Mouse (Mus musculus) splenic B cell, adult 2 months (primary cell): ENCODE data around the gene Dcst1.

ENCODE experiments used
- DNase-seq: peaks from one replicate; pipeline ENCODE4 v3.0.0-alpha.2; 2011; ENCODE audit warnings: low read depth, low spot score
- H3K27me3 ChIP-seq: 2 replicates; pipeline ENCODE4 v1.6.1; 2012; ENCODE audit warnings: mild to moderate bottlenecking, low read length, moderate library complexity, mixed read lengths; ENCODE audit not compliant: control insufficient read depth, poor library complexity, insufficient read depth, severe bottlenecking
- H3K36me3 ChIP-seq: 2 replicates; pipeline ENCODE4 v1.6.1; 2012; ENCODE audit warnings: mild to moderate bottlenecking, low read length, moderate library complexity, mixed read lengths; ENCODE audit not compliant: control insufficient read depth, poor library complexity, insufficient read depth, severe bottlenecking

The Dcst1 gene

GRCm38 (mm10) chr3:89337721-89338578 is 27.1 kb downstream of the Dcst1 start, which contains the start of gene Efna4:
Gene Efna4, minus strand, starts transcription at chr3:89338028.
- Histone ChIP-seq H3K36me3 (no peaks in the 10 kb centered on the region), H3K27me3 (no peaks in the 10 kb centered on the region)
- peak; percentile 53 for DNase-seq

GRCm38 (mm10) chr3:89337062-89337720 is 27.9 kb downstream of the Dcst1 start:
- DNase-seq = no peak
- H3K36me3 ChIP-seq = no peaks in the 10 kb centered on the region

GRCm38 (mm10) chr3:89336529-89336928 is 28.5 kb downstream of the Dcst1 start:
- no peak for DNase-seq
- no peaks in the 10 kb centered on the region for H3K27me3 ChIP-seq

More at GRCm38 (mm10) chr3:89337062-89337720, 27.9 kb downstream of the Dcst1 start:
- no peaks in the 10 kb centered on the region for H3K27me3 ChIP-seq

GRCm38 (mm10) chr3:89333053-89333452 is 32.0 kb downstream of the Dcst1 start:
- Histone ChIP-seq H3K27me3 (no peaks in the 10 kb centered on the region), H3K36me3 (no peaks in the 10 kb centered on the region)
- DNase-seq = no peak

More at GRCm38 (mm10) chr3:89336529-89336928, 28.5 kb downstream of the Dcst1 start:
- H3K36me3 ChIP-seq = no peaks in the 10 kb centered on the region

- Histone ChIP-seq H3K27me3 (no peaks in the 10 kb centered on the region), H3K36me3 (no peaks in the 10 kb centered on the region)
- DNase-seq = no peak
Observed at GRCm38 (mm10) chr3:89332476-89332875, 32.6 kb downstream of the Dcst1 start.

GRCm38 (mm10) chr3:89332013-89332412 is 33.0 kb downstream of the Dcst1 start:
- no peaks in the 10 kb centered on the region for H3K36me3 ChIP-seq
- no peaks in the 10 kb centered on the region for H3K27me3 ChIP-seq
- DNase-seq = no peak

GRCm38 (mm10) chr3:89331561-89331960 is 33.5 kb downstream of the Dcst1 start:
- no peaks in the 10 kb centered on the region for H3K27me3 ChIP-seq
- no peaks in the 10 kb centered on the region for H3K36me3 ChIP-seq
- DNase-seq = no peak

- Histone ChIP-seq H3K27me3 (no peaks in the 10 kb centered on the region), H3K36me3 (no peaks in the 10 kb centered on the region)
- no peak for DNase-seq
Observed at GRCm38 (mm10) chr3:89330948-89331347, 34.1 kb downstream of the Dcst1 start.

GRCm38 (mm10) chr3:89330346-89330745 is 34.7 kb downstream of the Dcst1 start:
- no peaks in the 10 kb centered on the region for H3K27me3 ChIP-seq
- no peak for DNase-seq

GRCm38 (mm10) chr3:89328623-89329022 is 36.4 kb downstream of the Dcst1 start:
- Histone ChIP-seq H3K36me3 (no peaks in the 10 kb centered on the region), H3K27me3 (no peaks in the 10 kb centered on the region)
- DNase-seq = no peak

More at GRCm38 (mm10) chr3:89330346-89330745, 34.7 kb downstream of the Dcst1 start:
- H3K36me3 ChIP-seq = no peaks in the 10 kb centered on the region

GRCm38 (mm10) chr3:89327371-89327870 is 37.6 kb downstream of the Dcst1 start:
- DNase-seq = no peak
- no peaks in the 10 kb centered on the region for H3K27me3 ChIP-seq
- no peaks in the 10 kb centered on the region for H3K36me3 ChIP-seq

- no peak for DNase-seq
- Histone ChIP-seq H3K36me3 (no peaks in the 10 kb centered on the region), H3K27me3 (no peaks in the 10 kb centered on the region; the same call in 1 of the 2 replicates)
Observed at GRCm38 (mm10) chr3:89325882-89326281, 39.2 kb downstream of the Dcst1 start.

GRCm38 (mm10) chr3:89322514-89323165 is 42.4 kb downstream of the Dcst1 start, which contains the start of gene Efna3:
Gene Efna3, minus strand, starts transcription at chr3:89322965.
- DNase-seq = peak; percentile 52
- Histone ChIP-seq H3K36me3 (no peaks in the 10 kb centered on the region), H3K27me3 (no peaks in the 10 kb centered on the region; the same call in 1 of the 2 replicates)

- no peaks in the 10 kb centered on the region for H3K36me3 ChIP-seq
- no peak for DNase-seq
- no peaks in the 10 kb centered on the region; the same call in 1 of the 2 replicates for H3K27me3 ChIP-seq
Observed at GRCm38 (mm10) chr3:89322131-89322500, 42.9 kb downstream of the Dcst1 start.
